Mouse (Mus musculus) left cerebral cortex, adult 11 months (tissue): ENCODE measurements around the gene Car5b.
A peak's percentile ranks its signal among the peaks of the same experiment; 100 is the strongest.

ENCODE experiments used
- DNase-seq: peaks from one replicate; pipeline ENCODE4 v3.0.0; 2022; ENCODE audit warnings: low spot score

The Car5b gene

DNA sequence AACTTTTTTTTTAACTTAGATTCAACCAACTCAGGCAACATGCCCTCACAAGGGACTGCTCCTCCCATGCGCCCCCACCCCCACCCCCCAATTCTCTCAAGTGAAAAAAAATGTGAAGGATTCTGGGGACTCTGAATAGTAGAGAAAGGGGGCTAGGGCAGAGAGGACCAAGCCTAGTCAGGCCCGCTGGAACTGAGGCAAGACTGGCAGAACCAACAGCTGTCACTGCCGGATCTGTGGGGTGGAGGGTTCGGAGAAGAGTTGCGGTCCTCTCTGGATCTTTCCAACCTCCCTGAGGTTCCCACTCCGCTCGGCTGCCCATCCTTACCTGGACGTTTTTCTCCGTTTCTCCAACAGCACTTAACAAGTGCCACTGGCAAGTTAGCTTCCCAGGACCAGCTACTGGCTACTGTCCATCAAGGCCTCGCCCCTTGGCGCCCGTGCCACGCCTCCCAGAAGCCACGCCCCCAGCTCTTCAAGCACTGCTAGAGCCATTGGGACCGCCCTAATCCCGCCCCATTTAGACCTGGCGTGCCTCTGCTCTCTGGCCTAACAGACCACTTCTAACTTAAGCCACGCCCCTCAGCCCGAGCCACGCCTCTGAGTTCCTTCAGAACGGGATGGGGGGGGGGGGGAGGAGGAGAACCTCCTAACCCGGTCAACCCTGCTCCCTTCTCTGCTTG is at the start of gene Car5b:
Gene Car5b, minus strand, starts transcription at position 391 of the 683 bp plus-strand sequence.
- DNase-seq, result peak; percentile 44

DNA sequence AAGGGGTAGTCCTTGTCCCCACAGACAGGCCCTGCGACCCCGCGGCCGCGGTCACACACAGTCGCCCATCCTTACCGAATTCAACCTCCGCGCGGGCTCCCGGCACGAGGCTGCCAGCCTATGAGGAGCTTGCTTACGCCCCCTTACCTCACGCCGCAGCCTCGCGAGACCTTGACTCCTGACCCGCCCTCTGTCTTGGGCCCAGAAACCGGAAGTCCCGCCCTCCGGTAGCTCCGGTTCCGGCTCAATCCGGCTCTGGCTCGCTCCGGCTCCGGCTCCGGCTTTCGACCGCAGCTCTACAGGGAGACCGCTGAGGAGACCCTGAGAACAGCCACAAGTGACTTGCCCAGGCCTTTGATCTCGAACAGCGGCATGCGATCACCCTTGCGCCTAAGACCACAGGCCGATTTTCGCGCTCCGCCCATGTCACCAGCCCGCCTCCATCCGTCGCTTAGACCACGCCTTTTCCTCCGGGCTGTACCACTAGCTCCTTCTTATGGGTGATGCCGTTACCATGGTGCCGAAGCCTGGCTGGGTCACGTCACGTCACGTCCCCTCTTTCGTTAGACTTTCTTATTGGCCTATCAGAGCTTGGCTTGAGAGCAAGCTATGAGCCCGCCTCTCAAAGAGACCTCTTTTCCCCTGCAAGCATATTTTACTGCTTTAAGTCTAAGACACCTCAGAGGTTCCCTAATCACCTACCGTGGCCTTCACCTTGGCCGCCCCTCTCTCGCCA is 48.4 kb upstream of the Car5b start, which contains the start of gene Siah1b:
Gene Siah1b, minus strand, starts transcription at position 454 of the 736 bp plus-strand sequence.
- peak; percentile 88 for DNase-seq

DNA sequence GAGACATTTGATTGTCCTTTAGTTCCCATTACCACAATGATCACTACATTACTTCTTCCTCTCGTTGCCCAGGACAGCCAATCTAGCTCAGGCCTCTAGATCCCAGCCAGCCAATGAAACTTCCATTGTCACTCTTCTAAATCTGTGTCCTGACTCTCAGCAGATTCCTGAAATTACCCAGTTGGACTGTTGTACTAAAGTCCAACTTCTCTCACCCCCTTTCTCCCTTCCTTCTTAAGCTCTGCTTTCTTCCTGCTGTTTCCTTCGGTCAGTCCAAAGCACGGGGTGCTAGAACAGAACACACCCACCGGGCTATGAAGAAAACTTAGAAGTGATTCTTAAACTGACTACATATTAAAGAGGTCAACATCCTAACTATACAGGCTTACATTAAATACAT is 41.2 kb upstream of the Car5b start:
- DNase-seq, result no peak

DNA sequence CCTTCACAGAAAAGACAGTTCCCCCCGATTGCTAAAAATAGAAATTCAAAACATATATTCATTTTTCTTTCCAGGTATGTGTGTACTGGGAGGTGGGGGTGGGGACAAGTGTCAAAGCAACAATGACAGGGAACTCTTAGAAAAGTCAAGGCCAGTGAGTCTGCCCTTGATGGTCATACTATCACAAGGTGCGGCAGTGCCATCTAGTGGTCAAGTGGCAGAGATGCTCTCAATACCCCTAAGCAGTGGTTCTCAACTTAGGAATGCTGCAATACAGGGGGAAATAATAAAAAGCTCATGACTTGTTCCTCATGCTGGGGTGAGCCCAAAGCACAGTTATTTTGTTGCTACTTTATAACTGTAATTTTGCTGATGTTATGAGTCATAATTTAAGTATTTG is 38.4 kb upstream of the Car5b start:
- peak; percentile 25 for DNase-seq

DNA sequence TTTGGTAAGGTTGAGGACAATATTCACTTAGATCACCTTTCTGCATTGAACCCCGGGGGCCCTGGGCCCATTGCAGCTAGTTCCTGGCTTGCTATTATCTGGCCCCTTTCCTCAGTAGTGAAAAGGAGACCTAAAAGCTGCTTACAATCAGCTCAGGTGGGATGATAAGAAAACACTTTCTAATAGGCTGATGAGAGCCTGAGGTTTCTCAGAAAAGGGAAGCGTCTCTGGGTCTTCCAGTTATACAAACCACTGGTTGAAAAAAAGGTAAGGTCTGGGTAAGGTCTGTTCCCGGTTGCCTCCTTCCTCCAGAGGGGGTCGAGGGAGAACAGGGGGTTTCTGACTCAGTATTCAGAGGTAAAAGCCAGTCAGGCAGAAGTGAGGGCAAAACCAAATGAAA is 31.3 kb upstream of the Car5b start:
- DNase-seq, result no peak

DNA sequence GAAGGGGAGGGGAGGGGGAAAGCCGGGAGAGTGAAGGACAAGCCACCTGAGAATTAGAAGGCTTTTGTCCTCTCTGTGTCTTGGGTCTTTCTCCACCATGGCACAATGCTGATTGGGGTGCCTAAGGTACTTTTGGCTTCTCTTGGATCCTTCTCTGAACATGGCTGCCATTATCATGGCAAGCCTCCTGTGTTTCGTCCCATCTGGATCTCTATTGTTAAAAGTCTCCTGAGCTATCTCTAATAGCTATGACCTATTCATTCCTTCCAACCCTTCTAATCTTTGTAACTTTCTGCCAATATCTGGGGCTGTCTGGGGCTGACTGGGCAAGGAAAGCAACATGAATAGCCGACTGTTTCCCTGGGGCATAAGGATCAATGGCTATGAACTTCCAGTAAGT is 30.7 kb upstream of the Car5b start:
- DNase-seq, result no peak

DNA sequence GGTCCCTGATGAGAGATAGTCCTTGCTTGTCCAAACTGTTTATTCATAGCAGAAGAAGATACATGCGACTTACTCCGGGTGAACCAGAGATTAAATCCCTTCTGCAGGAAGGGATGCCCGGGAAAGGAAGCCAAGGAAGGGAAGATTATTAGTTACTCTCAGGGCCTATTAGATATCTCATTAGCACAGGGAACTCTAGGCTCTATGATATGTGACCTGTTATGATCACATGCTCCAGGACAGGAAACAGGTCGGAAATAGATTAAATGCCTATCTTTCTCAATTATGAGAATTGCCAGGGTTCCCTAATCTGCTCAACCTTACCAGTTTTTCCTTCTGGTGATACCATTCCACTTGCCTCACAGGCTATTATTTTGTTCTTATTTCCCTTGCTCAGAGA is 27.9 kb upstream of the Car5b start:
- no peak for DNase-seq

DNA sequence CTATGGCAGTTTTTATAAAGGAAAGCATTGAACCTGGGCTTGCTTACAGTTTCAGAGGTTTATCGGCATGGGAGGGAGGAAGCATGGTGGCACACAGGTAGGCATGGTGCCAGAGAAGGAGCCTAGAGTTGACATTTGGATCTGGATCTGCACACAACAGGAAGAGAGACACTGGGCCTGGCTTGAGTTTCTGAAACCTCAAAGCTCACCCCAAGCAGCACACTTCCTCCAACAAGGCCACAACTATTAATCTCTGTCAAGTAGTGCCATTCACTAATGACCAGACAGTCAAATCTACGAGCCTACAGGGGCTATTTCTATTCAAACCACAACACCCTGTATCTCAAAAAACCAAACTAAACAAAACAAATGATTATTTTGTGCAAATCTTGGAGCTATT is 18.9 kb upstream of the Car5b start:
- DNase-seq, result no peak

DNA sequence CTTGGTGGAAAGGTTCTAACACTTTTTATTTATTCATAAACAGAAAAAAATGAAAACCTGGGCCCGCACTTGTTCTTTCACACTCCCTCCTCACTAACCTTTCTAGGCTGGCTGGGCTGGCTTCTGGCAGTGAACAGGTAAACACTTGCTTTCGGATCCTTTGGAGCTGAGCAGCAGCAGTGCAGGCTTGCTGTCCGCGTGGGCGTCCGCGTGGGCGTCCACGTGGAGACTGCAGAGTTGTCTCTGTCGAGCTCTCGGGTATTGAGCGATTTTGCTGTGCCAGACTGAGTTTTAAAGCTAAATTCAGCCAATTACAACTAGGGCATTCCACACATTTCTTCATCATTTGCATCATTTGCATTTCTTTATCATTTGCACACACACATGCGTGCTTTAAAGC is 14.3 kb upstream of the Car5b start:
- peak; percentile 27 for DNase-seq

DNA sequence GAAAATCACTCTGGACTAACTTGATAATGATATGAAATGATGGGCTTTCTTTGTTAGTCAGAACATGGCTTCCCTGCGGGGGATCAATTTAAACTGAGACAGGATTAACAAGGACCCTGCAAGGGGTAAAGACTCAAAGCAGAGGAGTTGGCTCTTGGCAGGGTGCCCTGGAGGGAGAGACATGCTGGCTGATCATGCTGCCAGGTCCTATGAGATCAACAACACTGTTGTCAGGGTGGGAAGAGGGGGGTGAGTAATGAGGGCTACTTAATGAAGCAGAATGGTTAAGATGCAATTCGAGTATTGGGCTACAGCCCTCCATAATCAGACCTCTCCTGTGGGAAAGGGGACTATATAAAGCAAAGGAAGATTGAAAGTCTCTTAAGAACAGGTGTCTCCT is 11.1 kb upstream of the Car5b start:
- no peak for DNase-seq

DNA sequence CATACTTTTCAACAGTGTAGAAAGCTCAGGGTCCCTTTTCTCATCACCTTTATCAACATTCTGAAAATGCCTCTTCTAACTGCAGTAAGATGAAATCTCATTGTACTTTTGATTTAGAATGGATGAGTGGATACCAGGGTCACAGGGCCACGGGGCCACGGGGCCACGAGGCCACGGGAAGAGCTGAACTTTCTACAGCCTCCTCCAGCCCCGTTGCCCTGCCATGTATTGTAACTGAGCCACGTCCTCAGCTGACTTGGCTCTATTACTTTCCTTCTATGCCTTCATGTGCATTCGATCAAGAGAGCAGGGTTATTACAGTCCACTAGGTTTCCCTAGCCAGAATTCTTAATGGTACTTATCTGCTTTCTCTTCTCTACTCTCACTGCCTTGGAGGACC is 8.1 kb upstream of the Car5b start:
- DNase-seq, result no peak

DNA sequence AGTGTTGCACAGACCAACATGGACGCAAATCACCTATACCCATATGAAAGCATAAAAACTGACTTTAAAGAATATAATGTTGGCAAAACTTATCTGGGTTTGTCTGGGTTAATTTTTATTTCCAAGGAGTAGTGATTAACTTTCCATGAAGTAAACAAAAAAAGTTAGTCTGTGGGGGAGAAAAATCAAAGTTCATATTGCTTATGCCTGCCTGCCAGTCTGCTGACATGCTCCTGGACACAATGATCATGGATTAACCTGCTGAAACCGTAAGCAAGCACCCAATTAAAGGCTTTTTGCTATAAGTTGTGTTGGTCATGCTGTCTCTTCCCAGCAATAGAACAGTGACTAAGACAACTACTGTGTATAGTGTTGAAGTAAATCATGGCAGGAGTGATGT is 7.6 kb upstream of the Car5b start:
- DNase-seq, result no peak

DNA sequence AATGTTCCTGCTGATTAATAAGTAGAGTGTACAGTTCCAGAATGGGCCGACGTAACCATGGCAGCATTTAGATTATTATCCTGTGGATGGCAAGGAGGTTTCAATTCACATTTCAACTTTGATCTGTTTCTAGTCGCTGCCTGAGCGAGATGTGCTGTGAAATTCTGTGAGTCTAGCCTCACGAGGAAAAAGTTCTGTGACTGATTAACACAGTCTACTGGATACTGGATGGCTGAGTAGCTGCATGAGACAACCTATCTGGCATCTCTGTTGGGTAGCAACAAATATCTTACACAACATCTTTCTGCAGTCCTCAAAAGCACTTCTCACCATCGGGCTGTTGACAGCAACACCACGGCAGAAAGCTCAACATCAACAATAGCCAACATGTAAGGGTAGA is 4.7 kb upstream of the Car5b start:
- no peak for DNase-seq

DNA sequence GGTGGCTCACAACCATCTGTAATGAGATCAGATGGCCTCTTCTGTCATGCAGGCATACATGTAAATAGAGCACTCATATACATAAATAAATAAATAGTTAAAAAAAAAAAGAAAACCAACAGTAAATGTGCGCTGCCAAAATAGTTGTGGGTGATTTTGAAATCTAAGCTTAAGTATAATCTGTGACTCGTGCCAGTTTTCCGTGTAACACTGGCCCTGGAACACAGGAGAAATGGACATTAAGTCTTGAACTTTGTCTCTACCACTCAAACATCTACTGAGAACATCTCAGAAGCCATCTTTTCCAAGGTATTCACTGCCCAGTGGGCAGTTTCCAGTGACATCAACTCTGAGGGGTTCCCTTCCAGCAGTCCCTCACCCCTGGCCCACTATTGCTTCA is 12.2 kb downstream of the Car5b start:
- no peak for DNase-seq

DNA sequence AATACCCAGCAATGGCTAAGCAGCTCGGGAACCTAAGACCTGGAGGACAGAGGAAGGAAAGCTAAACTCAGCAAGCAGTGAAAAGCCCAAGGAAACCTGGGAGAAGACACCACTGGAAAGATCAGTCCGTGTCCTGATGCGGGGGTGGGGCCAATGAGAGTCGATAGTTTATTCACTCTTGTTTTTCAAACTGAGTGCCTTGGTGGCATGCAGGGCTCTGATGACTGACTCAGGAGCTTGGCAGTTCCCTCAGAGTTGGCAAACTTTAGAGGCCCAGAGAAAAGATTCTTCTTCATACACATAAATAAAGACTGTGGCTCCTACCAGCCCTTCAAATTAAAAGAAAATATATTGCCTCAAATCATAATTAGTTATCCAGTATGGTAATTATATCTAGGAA is 12.8 kb downstream of the Car5b start:
- no peak for DNase-seq

DNA sequence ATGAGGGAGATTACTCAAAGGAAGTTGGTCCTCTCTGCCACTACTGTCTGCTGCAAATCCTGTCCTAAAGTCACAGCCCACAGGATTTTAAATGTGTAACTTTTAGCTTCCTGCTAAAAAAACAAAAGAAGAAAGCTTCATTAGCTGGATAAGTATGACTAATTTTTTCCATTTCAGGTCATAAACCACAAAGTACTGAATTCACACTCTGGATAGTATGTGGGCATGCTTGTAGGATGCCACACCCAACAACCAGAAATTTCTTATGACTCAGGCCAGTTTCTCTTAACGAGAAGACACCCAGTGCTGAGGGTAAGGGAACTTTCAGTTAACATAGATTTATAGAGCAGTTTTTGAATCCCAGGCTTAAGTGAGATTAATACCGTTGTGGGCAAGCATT is 14.5 kb downstream of the Car5b start:
- no peak for DNase-seq

DNA sequence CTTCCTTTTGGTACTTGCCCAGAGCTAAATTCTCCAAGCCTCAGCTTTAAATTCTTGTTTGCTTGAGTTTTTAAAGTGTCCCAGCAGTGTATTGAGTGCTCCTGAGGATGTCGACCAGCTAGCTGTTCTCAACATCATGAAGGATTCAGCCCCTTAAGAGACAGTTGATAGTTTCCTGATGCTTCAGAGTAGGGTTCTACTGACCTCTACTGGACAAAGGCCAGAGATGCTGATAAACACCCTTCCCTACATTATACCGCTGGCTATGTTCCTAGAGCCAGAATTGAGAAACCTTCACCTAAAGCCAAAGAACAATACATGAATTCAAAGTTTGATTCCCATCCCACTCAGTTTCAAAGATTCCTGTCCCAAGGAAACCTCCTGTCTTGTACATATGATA is 23.0 kb downstream of the Car5b start:
- DNase-seq, result no peak

DNA sequence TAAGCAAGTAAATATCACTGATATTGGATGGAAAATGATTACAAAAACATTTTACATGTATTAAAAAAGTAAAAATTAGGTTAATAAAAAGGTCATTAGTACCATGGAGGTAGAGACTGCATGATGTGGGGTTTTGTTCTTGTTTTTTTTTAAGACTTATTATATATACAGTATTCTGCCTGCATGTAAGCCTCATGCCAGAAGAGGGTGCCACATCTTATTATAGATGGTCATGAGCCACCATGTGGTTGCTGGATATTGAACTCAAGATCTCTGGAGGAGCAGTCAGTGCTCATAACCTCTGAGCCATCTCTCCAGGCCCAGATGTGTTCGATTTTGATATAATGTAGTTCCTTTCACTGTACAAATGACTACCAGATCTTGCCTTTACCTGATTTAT is 27.9 kb downstream of the Car5b start:
- DNase-seq, result no peak

DNA sequence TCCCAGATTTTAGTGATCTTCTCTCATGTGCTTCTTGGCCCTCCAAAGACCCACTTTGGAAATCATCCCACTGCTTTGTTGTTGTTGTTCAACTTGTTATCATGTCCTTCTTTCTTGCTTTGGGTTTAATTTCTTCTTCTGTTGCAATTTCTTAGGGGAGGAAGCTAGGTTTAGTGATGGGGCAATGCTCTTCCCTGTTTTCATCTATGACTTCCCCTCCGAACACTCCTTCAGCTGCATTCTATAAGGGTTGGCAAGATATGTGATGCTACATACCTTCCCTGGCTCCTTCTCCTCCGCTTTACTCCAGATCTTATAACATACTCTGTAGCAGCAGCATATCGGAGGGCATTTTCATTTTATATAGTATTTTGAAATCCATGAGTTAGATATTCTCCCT is 31.0 kb downstream of the Car5b start:
- DNase-seq, result no peak

DNA sequence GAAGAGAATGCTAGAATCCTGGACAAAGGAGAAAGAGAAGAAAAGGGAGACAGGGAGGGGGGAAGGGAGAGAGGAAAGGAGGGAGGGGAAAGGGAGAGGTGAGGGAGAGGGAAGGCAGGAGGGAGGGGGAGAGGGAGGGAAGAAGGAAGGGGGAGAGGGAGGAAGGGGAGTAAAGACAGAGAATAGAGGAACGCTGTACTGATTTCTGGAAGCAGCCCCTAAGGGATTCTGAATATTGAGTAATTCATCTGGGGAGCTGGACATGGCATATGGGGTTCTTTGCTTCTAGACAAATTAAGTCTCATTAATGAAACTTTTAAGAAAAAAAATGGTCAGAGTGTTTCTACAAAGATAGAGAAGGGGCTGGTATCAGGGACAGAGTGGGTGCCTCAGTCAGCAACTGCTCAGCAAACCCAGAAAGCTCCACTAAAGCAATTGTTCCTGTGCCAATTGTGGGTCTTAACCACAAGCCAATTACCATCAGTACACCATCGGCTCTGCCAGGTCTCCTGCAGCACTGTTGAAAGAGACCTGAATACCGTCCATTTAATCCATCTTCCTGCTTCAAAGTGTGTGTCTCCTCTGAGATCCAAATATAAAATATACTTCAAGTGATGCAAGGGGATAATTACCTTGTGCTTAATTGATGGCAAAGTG is 40.0 kb downstream of the Car5b start:
- DNase-seq, result no peak

DNA sequence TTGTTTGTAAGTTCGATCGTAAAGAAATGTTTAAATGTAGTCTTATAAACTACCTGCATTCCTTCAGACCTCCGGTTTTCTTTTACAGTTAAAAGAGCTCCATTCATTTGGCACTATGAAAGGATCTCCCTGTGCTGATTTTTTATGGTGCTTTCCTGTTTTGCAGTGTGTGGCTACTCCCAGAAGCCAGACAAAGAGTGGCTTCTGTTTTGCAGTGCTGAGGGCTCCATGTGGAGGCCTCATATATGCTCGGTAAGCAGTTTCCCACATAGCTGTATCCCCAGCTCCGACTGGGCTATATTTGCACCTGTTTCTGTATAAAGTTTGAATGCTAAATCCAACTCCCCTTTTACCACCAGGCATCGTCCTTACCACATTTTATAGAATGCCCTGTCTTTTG is 45.7 kb downstream of the Car5b start:
- no peak for DNase-seq

DNA sequence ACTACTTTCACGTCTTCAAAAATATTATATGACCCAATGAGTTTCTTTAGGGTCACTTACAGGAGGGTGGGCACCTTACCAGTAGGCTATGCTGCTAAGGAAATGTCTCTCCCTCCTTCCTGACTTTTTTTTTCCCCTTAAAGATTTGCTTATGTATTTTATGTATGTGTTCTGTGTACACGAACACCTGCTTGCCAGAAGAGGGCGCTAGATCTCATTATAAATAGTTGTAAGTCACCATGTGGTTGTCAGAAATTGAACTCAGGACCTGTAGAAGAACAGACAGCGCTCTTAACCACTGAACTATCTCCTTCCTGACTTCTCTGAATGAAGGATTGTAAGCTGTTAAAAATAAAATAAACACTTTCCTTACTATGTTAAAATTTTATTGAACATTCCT is 46.3 kb downstream of the Car5b start:
- DNase-seq, result no peak

DNA sequence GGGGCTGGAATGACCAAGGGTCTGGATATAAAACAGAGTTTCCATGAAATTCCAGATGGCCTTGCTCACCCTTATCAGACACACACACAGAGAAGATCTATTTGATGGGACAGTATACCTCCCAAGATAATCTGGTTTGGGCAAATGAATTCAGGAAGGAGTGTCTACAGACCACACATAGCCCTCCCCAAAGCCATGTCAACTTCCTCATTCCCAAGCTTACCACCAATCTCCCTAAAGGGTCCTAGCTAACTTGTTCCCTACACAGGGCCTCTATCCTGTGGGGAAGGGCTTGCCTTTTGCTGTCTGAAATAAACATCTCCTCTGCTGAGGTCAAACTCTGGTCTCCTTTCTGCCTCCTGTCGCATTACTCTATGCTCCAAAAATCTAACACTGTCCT is 46.7 kb downstream of the Car5b start:
- no peak for DNase-seq
